Mouse (Mus musculus) gastrocnemius, adult 2 months (tissue): ENCODE measurements around the gene Cbfa2t3. TPM values are rescaled to one million over a fixed set of nuclear protein-coding genes. Genes with fewer than 3 reads are reported as not detected.

Source experiments
- DNase-seq: peaks from one replicate; pipeline ENCODE4 v3.0.0; 2022
- H3K27ac ChIP-seq: fragments of 200-600 bp; 2 replicates; pipeline ENCODE4 v1.8.1; 2022; ENCODE audit warnings: mild to moderate bottlenecking
- H3K4me3 ChIP-seq: fragments of 200-600 bp; 2 replicates; pipeline ENCODE4 v1.8.1; 2022; ENCODE audit warnings: mild to moderate bottlenecking, moderate library complexity
- CTCF ChIP-seq: fragments of 200-600 bp; IDR thresholded peaks from 2 replicates; pipeline ENCODE4 v1.8.1; 2022; ENCODE audit warnings: antibody characterized with exemption, mild to moderate bottlenecking, moderate library complexity
- intact Hi-C: fragments of 180-260 bp; cut with DNase I; formaldehyde crosslinking; loops from one replicate; pipeline ENCODE4 v1.15.1; 2025
- long read RNA-seq, 2 experiments: library from polyadenylated mRNA; stranded (forward); transcript quantifications; one replicate each; pipeline ENCODE4 v2.0.0; 2021
- total RNA-seq, 2 experiments: library from RNA; stranded (reverse); gene quantifications; 2 replicates each; pipeline ENCODE4 v1.2.3; 2021

Cbfa2t3 gene
- 10 to 100 TPM; 18.8 to 23.4 TPM for total RNA-seq
- long read RNA-seq, experiment 1, transcript Cbfa2t3-202 (12 exons, 2,867 nt) = major isoform, 8 of 64 reads
- long read RNA-seq, experiment 1, transcript Cbfa2t3-201 (11 exons, 3,161 nt) = major isoform, 8 of 64 reads
- long read RNA-seq, experiment 1, partial matches to known transcripts = 10 of 64 reads
- long read RNA-seq, experiment 1, other reads (novel, unspliced or antisense) = 38 of 64 reads
- long read RNA-seq, experiment 2, transcript Cbfa2t3-202 (12 exons, 2,867 nt) = major isoform, 6 of 56 reads
- long read RNA-seq, experiment 2, partial matches to known transcripts = 8 of 56 reads
- long read RNA-seq, experiment 2, other reads (novel, unspliced or antisense) = 40 of 56 reads

- Histone ChIP-seq H3K4me3 (peak within 1 kb of the TSS; percentile 56), H3K27ac (peak within 1 kb of the TSS; percentile 57)
- intact Hi-C loops = no loop called here
- DNase-seq = peak; percentile 50
- TF ChIP-seq CTCF = no peak
Measured at GRCm38 (mm10) chr8:122699005-122699492, at the start of gene Cbfa2t3. Cbfa2t3 (minus strand) TSS chr8:122699109.

GRCm38 (mm10) chr8:122747825-122748224 is 48.9 kb upstream of the Cbfa2t3 start:
- Histone ChIP-seq H3K27ac (no peak overlapping the region), H3K4me3 (no peak overlapping the region)
- DNase-seq = peak; percentile 31
- intact Hi-C loops = no loop called here
- TF ChIP-seq CTCF = no peak

GRCm38 (mm10) chr8:122746439-122746838 is 47.5 kb upstream of the Cbfa2t3 start:
- intact Hi-C loops = no loop called here
- TF ChIP-seq CTCF = no peak
- DNase-seq = no peak
- H3K27ac ChIP-seq = no peak overlapping the region
- H3K4me3 ChIP-seq = no peak overlapping the region

GRCm38 (mm10) chr8:122745750-122746275 is 46.9 kb upstream of the Cbfa2t3 start:
- H3K4me3 ChIP-seq = no peak overlapping the region
- intact Hi-C loops = no loop called here
- DNase-seq = no peak
- H3K27ac ChIP-seq = no peak overlapping the region
- no peak for TF ChIP-seq CTCF

GRCm38 (mm10) chr8:122745022-122745749 is 46.3 kb upstream of the Cbfa2t3 start:
- intact Hi-C loops = no loop called here
- no peak overlapping the region for H3K4me3 ChIP-seq
- TF ChIP-seq CTCF = no peak

GRCm38 (mm10) chr8:122742471-122742870 is 43.6 kb upstream of the Cbfa2t3 start:
- Histone ChIP-seq H3K4me3 (no peak overlapping the region), H3K27ac (no peak overlapping the region)
- intact Hi-C loops = no loop called here
- DNase-seq = no peak
- no peak for TF ChIP-seq CTCF

More at GRCm38 (mm10) chr8:122745022-122745749, 46.3 kb upstream of the Cbfa2t3 start:
- no peak for DNase-seq
- no peak overlapping the region for H3K27ac ChIP-seq

GRCm38 (mm10) chr8:122739102-122739725 is 40.3 kb upstream of the Cbfa2t3 start:
- no peak overlapping the region for H3K27ac ChIP-seq
- no peak overlapping the region for H3K4me3 ChIP-seq
- no peak for DNase-seq
- intact Hi-C loops = no loop called here
- no peak for TF ChIP-seq CTCF

GRCm38 (mm10) chr8:122737886-122738285 is 39.0 kb upstream of the Cbfa2t3 start:
- no peak overlapping the region for H3K27ac ChIP-seq
- H3K4me3 ChIP-seq = no peak overlapping the region
- no peak for TF ChIP-seq CTCF
- intact Hi-C loops = no loop called here
- no peak for DNase-seq

- intact Hi-C loops = no loop called here
- Histone ChIP-seq H3K27ac (no peak overlapping the region), H3K4me3 (no peak overlapping the region)
- no peak for DNase-seq
- TF ChIP-seq CTCF = no peak
Measured at GRCm38 (mm10) chr8:122737071-122737470, 38.2 kb upstream of the Cbfa2t3 start.

- intact Hi-C loops = no loop called here
- DNase-seq = no peak
- Histone ChIP-seq H3K4me3 (no peak overlapping the region), H3K27ac (no peak overlapping the region)
- TF ChIP-seq CTCF = no peak
Measured at GRCm38 (mm10) chr8:122736623-122737022, 37.7 kb upstream of the Cbfa2t3 start.

- no peak for TF ChIP-seq CTCF
- no peak for DNase-seq
- intact Hi-C loops = no loop called here
- Histone ChIP-seq H3K4me3 (no peak overlapping the region), H3K27ac (no peak overlapping the region)
Measured at GRCm38 (mm10) chr8:122735542-122736473, 36.9 kb upstream of the Cbfa2t3 start.

- intact Hi-C loops = no loop called here
- DNase-seq = no peak
- H3K4me3 ChIP-seq = no peak overlapping the region
- no peak for TF ChIP-seq CTCF
- H3K27ac ChIP-seq = no peak overlapping the region
Measured at GRCm38 (mm10) chr8:122735110-122735509, 36.2 kb upstream of the Cbfa2t3 start.
